Mouse (Mus musculus): ENCODE results near the gene Atp6v1g2.
"Not testable (repeated sequence)": the region's sequence is repeated elsewhere in the genome, so short reads cannot be mapped to it uniquely, and the experiment has no call there.

Gene Atp6v1g2

DNA sequence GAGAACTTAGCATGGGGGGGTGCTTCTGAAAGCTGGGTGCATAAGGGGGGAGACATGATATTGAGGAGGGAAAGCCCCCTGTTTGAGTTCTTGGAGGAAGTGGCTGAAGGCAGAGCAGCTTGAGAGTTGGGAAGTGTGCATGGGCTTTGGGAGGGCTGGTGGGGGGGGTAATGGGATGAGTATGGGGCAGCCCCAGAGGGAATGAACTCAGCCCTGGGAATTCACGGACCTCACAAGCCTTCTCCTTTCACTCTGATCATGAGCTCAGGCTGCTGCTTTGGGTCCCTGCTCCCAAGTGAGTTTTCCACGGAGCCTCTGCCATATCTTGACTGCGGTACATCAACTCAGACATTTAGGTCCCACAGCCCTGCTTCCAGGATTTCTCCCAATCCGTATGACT lies 31.0 kb upstream of the Atp6v1g2 start:
- DNase-seq (ENCODE audit: low spot score in 2 of 2): no peak

DNA sequence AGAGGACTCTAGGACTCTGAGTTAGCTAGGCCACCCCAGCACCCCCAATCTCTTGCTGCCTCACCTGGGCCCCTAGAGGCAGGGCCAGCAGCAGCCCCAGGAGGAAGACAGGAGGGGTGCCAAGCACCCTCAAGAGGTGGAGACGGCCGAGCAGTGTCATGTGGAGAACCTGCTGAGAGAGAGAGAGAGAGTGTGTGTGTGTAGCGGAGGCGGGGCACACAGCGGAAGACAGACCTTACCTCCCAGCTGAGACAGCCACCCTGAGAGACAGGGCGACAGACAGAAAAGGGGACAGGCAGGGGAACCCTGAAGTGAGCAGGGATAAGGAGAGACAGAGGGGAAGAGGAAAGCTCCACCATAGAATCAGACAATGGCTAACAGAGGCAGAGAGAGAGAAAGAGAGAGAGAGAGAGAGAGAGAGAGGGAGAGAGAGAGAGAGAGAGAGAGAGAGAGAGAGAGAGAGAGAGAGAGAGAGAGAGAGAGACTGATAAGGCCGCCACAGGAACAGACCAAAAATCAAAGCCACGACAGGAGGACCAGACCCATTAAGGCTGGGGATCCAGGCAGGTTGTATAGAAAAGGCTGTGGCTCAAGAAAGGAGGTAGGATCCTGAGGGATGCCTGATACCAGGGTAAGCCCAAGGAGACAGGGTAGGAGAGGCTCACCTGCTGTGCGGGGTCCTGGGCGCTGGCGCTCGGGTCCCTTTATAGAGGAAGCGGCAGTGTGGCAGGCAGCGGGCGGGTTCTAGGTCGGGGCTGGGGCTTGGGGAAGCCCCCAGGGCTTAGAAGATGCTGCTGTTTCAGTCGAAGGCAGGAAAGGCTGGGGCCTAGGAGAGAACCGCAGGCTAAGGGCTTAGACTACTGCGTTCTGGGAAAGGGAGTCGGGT lies 28.7 kb upstream of the Atp6v1g2 start, which contains the start of gene Lta:
Gene Lta (minus strand): TSS at position 858 of the 886 bp plus-strand sequence.
- DNase-seq (ENCODE audit: low spot score in 2 of 2): no peak

DNA sequence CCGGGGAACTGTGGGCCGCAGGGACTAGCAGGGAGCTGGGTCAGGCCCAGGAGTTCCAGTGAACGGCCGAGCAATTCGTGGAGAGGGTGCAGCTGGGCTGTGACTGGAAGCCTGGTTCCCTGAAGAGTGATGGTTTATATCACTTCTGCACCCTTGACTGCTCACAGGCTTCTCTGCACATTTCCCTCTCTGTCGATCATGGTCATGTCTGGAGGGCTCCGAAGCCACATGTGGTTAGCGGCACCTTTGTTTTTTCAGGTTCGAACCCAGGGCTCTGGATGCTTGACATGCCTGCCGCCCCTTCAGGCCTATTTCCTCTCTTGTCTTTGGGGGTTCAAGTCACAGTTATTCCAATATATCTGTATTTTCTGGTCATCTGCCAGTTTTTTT lies 28.1 kb upstream of the Atp6v1g2 start:
- DNase-seq (ENCODE audit: low spot score in 2 of 2): no peak

DNA sequence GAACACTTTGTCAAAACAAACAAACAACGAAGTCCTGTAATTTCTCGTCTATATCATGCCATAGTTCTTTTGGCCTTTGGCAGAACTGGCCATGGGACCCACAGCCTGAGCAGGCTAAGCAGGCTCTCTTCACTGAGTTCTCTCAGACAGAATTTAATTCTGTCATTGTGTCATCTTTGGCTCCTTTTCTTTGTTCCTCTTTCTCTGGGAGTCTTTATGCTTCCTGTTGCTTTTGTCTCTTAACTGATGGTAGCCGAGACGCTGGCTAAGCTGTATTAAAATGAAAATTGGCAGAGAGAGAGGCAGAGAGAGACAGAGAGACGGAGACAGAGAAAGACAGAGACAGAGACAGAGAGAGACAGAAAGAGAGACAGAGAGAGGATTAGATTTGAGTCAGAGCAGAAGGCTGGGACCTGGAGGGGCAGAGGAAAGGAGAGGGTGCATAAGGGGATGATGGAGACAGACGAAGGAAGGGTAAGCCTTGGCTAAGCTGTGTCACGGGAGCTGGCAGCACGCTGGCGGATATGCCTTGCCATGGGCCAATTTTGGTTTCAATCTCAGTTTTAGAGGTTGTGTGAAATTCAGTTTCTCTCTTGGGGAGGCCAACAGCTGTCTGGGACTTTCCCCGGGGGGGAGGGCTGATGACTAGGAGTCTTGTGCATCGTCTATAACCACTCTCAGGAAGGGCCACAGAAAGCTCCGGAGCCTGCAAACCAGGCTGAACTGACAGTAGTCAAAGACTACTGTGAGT lies 23.5 kb upstream of the Atp6v1g2 start:
- no peak for DNase-seq (ENCODE audit: low spot score in 2 of 2)

DNA sequence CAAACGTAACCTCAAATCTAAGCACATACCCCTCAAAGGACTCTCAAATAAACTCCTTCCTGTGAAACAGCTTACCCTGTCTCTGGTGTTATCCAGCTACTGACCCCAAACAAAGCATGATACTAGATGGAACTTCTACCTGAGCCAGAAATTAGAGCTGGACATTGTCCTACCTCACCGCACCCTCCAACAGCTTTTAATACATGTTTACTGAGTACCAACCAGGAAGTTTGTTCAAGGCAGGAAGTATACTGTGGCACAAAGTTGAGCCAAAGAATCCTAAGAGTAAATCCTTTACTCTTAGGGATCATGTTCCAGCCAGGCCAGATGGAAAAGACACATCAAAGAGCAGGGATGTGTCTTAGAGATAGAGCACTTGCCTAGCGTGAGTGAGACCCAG lies 22.9 kb upstream of the Atp6v1g2 start:
- DNase-seq (ENCODE audit: low spot score in 2 of 2): no peak

DNA sequence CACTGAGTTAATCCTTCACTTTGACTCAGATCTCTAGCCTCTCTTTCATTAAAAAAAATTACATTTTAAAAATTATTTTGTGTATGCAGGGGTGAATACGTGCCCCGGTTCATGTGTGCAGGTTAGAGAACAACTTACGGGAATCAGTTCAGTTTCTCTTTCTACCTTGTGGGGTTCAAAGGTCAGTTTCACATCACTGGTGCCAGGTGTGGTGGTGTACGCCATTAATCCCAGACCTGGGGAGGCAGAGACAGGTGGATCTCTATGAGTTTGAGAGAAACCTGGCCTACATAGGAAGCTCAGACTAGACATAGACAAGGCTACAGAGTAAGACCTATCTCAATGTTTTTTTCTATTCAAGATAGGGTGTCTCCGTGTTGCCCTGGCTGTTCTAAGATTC lies 20.4 kb upstream of the Atp6v1g2 start:
- no peak for DNase-seq (ENCODE audit: low spot score in 2 of 2)

DNA sequence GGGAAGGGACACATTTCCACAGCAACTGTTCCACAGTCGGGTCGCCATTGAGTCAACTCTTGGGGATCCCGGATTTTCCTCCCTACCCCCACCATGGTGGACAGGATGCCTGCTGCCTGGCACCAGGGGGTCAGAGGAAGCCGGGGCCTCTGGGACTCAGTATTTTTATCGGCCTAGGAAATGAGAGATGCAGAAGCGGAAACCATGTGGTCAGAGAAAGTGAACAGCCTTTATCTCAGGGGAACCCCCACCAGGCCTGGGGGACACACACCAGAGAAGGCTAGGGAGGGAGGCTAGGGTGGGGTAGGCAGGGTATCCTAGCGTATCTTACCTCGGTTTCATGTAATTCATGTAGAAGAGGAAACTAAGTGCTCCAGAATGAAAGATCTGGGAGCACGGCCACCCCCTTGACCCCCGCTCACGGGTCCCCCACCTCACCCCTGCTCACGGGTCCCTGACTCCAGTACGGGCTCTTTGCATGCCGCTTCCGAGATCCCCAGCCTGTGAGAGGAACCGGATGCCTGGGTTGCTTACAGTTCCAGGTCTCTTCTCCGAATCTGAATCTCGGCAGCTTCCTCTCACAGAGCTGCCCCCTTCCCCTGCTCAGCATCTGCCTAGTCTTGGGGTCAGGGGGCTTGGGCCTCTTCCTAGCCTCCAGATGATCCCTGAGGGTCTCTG lies 14.8 kb upstream of the Atp6v1g2 start:
- DNase-seq (ENCODE audit: low spot score in 2 of 2): no peak

DNA sequence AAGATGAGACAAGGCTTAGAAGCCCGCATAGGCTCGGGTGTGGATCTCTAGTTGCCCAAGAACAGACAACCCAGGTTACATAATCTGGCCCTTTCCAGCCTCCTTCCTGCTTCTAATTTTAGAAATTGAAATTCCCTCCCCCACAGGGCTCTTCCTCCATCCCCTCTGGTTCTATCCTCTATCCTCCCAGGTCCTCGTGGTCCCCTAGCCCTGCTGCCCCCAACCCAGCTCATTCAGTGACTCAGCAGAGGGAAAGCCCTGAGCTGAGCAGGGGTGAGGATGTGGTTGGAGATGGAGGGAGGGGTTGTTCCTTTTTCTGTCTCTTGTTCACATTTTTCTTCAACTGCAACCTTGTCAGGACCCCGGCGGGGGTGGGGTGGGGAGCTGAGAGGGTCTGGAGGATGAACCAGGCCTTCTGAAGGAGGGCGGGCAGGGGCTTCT lies 13.8 kb upstream of the Atp6v1g2 start:
- no peak for DNase-seq (ENCODE audit: low spot score in 2 of 2)

DNA sequence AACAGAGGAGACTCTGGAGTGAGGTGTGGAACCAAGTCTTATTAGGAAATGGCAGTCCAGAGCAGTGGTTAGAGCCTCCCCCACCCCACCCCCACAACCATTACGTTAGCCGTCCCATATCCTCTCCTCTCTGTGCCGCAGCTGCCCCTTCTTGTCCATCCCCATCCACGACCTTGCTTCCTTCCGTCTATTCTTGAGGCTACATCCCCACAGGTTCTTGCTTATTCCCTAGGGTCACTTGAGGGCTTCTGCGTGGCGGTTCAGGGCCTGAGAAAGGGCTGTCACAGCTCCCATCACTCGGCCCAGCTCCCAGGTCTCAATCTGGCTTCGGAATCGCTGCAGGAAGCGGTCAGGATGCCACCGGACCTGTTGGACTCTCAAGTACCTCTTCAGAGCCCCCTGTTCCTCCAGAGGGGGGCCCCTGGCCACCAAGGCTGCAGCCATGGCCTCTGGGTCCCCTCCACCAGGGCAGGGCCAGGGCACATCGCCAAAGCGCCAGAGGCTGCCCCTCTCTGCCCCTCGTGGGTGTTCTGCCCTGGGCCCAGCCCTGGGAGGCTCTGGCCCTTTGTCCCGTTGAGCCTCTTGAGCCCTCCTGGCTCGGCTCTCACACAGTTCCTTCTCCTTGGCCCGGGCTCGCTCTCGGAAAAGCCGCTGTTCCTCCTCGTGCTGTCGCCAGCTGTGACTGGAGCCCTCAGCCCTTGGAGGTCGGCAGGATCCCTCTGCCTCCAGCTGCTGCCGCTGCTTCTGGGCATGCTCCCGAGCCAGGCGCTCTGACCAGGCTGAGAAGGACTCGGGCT lies 13.1 kb upstream of the Atp6v1g2 start, which contains the start of gene Gm16181:
Gene Gm16181 (plus strand): TSS at position 679 of the 797 bp plus-strand sequence.
- peak in 1 of 2 experiments; percentile 59 for DNase-seq (ENCODE audit: low spot score in 2 of 2)

DNA sequence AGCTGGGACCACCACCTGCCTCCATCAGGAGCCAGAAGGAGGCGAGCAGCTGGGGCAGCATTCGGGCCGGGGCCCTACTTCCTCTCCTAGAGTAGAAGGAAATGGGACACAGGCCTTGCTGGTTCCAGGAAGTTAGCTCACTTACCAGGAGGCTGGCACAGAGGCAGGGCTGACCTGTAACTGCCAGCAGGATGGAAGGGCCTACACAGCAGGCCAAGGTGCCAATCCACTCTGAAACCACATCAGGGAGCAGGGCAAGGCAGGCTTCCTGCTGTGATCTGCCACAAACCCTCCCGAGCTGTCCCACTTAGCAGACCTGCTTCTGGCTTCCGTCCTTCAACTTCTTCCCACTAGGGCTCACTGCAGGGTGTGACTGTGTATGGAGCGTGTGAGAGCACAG lies 11.2 kb upstream of the Atp6v1g2 start:
- DNase-seq (ENCODE audit: low spot score in 2 of 2): no peak

DNA sequence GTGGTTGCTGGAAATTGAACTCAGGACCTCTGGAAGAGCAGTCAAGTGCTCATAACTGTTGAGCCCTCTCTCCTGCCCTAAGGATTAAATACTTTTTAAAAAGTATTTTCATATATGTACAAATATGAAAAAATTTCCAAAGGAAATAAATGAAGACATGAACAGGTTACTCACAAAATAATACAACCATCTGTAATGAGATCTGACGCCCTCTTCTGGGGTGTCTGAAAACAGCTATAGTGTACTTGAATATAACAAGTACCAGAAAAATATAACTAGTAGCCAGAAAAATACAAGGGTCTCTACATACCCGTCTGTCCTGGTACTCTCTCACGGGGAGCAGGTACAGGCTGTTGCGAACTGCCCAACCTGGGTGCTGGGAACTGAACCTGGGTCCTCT lies 8.8 kb upstream of the Atp6v1g2 start:
- DNase-seq (ENCODE audit: low spot score in 2 of 2): no peak

DNA sequence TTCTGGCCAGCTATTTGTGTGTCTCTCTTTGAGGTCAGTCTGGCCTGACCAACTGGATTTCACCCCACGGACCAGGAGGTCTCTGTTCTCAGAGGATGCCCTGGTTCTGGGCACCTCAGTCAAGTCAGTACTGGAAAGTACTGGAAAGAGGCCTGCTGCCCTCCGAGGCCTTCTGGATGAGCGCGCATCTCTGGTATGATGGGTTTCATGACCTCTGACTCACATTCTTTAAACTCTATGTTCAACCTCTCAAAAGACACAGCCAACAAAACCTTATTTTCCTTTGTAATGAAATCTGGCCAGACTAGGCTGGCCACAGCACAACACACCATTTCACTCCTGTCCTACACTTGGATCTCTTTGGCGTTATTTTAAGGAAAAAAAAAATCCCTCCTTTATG lies 8.0 kb upstream of the Atp6v1g2 start:
- DNase-seq (ENCODE audit: low spot score in 2 of 2): no peak

DNA sequence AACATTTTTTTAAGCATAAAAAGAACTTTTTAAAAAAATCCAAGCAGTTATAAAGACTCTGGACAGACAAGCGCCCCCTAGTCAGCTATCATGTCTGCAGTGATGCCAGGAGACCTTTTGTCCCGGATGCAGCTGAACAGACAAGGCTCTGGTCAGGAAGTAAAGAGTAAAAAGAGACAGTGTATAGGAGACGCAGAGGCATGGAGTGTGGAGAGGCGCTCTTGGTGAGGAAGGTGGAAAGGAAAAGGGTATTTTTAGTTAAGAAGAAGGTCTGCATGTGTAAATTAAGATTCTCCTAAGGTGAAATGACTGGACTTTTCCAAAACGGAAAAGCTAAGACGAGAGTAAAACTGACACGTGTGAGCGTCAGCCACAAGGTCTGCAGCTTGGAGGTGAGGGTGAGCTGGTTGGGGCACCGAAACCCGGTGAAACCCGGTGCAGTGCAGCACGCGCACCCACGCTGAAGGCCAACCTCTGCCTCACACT lies 6.9 kb upstream of the Atp6v1g2 start:
- DNase-seq (ENCODE audit: low spot score in 2 of 2): no peak

DNA sequence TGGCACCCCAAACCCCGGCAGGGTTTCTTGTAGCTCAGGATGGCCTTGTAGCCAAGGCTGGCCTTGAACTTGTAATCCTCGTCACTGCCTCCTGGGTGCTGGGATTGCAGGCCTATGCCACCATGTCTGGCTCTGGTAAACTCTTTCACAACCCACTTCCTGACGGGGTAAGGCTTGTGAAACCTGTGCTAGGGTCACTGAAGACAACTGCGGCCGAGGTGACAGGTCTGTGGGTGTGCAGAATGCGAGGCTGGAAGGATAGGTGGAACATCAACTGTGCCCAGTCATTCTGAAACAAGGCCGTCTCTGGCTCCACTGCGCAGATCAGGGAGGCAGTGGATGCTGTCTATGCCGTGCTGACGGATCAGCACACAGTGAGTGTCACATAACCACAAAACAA lies 2.4 kb upstream of the Atp6v1g2 start:
- no peak for DNase-seq (ENCODE audit: low spot score in 2 of 2)

DNA sequence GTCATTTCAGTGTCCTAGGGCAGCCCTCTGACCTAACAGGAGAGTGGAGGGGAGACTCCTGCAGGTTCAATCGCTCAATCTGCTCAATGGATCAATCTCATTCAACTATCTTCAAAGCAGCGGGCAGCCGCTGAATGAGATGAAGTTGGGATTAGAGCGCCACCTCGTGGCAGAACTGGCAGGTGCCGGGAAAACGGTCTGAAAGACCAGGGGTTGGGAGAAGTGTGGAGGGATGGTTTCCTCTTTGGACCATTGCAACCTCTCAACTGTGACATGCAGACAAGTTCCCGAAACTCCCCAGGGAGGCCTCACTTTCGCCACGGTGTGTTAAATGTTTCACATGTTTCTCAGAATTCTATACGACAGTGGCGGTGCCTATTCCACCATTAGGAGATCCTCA lies 1.4 kb upstream of the Atp6v1g2 start:
- peak; percentile 69 to 91 for DNase-seq (ENCODE audit: low spot score in 2 of 2)

DNA sequence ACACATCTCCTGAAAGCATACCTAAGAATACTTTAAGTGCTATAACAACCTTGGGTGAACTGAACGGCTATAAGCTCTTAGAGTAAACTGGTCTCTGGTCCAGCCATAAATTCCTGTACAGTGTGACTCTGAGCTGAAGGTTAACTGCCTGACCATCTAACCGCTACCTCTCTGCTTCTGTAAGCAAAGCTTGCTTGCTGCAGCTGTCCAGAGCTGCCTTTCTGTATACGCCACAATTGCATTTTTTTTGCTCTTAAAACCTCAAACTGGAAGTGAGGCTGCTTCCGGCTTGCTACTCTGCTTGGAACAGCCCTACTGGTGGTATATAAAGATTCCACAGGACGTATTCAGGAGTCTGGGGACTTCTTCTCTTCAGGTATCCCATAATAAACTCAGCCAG lies 801 bp upstream of the Atp6v1g2 start:
- DNase-seq (ENCODE audit: low spot score in 2 of 2): no peak

DNA sequence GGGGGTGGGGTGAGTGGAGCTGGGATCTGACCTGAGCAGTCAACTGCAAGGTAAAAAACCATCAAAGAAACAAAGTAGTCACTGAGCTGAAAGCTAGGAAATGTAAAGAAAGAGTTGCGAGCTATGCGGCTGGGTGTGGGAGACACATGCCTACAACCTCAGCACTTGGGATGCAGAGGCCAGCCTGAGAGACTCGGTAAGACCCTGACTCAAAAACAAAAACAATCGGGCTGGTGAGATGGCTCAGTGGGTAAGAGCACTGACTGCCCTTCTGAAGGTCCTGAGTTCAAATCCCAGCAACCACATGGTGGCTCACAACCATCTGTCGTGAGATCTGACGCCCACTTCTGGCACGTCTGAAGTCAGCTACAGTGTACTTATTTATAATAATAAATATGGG lies 630 bp downstream of the Atp6v1g2 start:
- not testable (repeated sequence) for DNase-seq (ENCODE audit: low spot score in 2 of 2)

DNA sequence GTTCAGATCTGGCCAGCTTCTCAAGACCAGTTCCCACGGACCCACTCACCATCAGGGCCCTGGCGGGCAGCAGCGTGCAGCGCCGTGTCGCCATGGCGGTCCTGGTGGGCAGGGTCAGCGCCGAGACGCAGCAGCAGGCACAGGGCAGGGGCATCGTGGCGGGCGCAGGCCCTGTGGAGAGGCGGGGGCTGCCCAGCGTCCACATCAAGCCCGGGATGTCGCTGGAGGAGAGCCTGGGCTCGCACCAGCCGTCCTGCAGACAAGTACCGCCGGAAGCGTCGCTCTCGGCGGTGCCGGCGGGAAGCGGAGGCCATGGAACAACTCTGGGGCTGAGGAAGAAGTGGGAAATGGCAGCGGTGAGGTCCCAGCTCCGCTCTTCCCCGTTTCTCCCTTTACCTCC lies 1.4 kb downstream of the Atp6v1g2 start:
- peak in 1 of 2 experiments; percentile 43 for DNase-seq (ENCODE audit: low spot score in 2 of 2)

DNA sequence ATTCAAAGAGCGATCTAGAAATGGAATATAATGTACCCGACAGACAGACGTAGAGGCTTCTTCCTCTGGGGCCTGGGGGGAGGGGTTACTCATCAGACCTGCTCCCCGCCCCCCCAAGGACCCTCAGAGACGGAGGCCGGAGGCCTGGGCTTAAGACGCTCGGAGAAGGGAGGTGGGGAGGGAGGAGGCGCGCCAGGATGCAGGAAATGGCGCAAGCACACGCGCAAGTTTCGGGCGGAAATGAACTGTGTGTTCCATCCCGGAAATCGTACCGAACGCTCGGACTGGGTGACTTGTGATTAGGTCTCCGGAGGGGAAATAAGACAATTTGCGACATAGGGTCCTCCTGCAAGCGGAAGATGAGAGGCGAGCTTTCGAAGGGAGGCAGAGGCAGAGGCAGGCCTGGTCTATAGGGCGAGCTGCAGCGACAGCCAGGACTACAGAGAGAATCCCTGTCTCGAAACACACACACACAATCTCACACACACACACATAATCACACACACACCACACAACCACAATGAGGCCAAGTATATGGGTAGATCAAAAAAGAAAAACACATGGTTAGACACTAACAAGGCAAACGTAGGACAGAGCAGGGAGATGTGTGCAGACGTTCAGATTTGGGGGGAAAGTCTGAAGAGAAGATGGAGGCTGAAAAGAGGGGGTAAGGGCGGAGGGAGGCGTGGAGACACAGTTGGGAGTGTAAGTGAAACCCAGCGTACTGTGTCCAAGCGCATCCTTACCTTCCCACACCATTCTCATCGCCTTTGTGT lies 2.3 kb downstream of the Atp6v1g2 start, which contains the start of gene Nfkbil1:
Gene Nfkbil1 (minus strand): TSS at position 179 of the 776 bp plus-strand sequence.
- peak; percentile 88 to 90 for DNase-seq (ENCODE audit: low spot score in 2 of 2)

DNA sequence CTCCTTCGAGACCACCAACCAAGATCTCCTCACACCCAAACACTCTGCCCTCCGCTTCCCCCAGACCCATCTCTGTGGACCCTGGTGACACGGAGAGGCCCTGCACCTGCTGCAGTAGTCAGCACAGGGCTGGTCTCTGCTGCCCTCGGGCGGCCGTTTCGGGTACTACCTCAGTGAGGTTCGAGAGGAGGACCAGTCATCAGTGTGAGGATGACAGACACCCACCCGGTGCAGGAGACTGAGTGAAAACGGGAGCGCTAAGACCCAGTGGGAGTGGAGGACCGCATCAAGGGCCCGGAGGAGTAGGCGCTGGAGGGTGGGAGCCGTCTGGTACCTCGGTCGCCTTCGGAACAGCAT lies 2.9 kb downstream of the Atp6v1g2 start:
- peak; percentile 87 to 98 for DNase-seq (ENCODE audit: low spot score in 2 of 2)

Measured in urinary bladder, postnatal 4 days (tissue).